Mouse (Mus musculus): ENCODE data around the gene Snx7.

DNA sequence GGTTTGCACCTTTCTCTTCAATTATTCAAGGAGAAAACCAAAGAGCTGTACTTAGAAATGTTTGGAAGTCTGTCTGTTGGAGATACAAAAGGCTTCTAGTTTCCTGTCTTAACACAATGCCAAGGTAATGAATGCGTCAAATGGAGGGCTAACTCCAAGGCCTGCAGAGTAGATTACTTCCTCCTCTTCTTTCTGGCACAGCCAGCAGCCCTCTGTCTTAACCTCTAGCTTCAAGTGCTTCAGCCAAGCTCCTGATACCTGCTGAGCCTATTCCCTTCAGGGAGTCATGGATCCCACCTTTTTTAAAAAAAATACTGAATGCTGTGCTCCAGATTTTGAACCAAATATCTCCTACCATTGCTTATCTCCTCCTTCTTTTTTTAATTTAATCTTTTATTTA is 51.1 kb downstream of the Snx7 start:
- TF ChIP-seq CTCF (IDR thresholded peaks at IDR 0.05; ENCODE audit: borderline replicate concordance, control insufficient read depth, extremely low read depth, insufficient read depth, low read length, poor library complexity): no peak
- TF ChIP-seq POLR2A (IDR thresholded peaks at IDR 0.05; ENCODE audit: control insufficient read depth, extremely low read depth, insufficient read depth, low read length, poor library complexity): no peak
